Mouse (Mus musculus) kidney, adult 2 months (tissue): ENCODE measurements around the gene Slc5a10. TPM values are rescaled to one million over a fixed set of nuclear protein-coding genes. Genes with fewer than 3 reads are reported as not detected.

Experiments used
- DNase-seq: peaks from one replicate; pipeline ENCODE4 v3.0.0; 2021
- H3K27ac ChIP-seq: fragments of 200-500 bp; 2 replicates; pipeline ENCODE4 v1.5.1; 2012; ENCODE audit warnings: low read depth, low read length, control low read depth, inconsistent platforms; ENCODE audit not compliant: insufficient read depth
- H3K27me3 ChIP-seq: fragments of 200-500 bp; replicated peaks from 2 replicates; pipeline ENCODE4 v1.6.1; 2012; ENCODE audit warnings: mild to moderate bottlenecking, moderate library complexity, low read length, inconsistent platforms; ENCODE audit not compliant: control insufficient read depth, insufficient read depth
- H3K36me3 ChIP-seq: fragments of 200-500 bp; 2 replicates; pipeline ENCODE4 v1.6.1; 2012; ENCODE audit warnings: mild to moderate bottlenecking, moderate library complexity, low read length, inconsistent platforms; ENCODE audit not compliant: control insufficient read depth, insufficient read depth
- H3K4me1 ChIP-seq: fragments of 200-500 bp; 2 replicates; pipeline ENCODE4 v1.6.1; 2011; ENCODE audit warnings: low read length; ENCODE audit not compliant: control insufficient read depth, insufficient read depth
- H3K4me3 ChIP-seq: fragments of 200-500 bp; 2 replicates; pipeline ENCODE4 v1.5.1; 2011; ENCODE audit warnings: mild to moderate bottlenecking, low read depth, low read length, control low read depth; ENCODE audit not compliant: insufficient read depth
- CTCF ChIP-seq: fragments of 200-500 bp; conservative IDR thresholded peaks from 2 replicates; pipeline ENCODE4 v1.5.1; 2011; ENCODE audit warnings: low read depth, mild to moderate bottlenecking, control low read depth, low read length, moderate library complexity, mixed read lengths; ENCODE audit not compliant: insufficient read depth, insufficient read length
- POLR2A ChIP-seq: fragments of 200-500 bp; IDR thresholded peaks from one replicate; pipeline ENCODE4 v1.6.1; 2011; ENCODE audit warnings: low read depth, low read length, control low read depth
- WGBS: fragments of 180-500 bp; shearing (Covaris S2); methylation state at CpG from one replicate; pipeline ENCODE4 v1.1.7; 2018; 5-methylcytosine and 5-hydroxymethylcytosine counted together
- polyA plus RNA-seq: library from polyadenylated mRNA; depleted of rRNA; stranded (reverse); fragments of >200 nt; gene quantifications from 2 replicates; pipeline ENCODE4 v1.2.3, GENCODE M21; 2012

Gene Slc5a10
- polyA plus RNA-seq, 1 experiment: 348 TPM

DNA sequence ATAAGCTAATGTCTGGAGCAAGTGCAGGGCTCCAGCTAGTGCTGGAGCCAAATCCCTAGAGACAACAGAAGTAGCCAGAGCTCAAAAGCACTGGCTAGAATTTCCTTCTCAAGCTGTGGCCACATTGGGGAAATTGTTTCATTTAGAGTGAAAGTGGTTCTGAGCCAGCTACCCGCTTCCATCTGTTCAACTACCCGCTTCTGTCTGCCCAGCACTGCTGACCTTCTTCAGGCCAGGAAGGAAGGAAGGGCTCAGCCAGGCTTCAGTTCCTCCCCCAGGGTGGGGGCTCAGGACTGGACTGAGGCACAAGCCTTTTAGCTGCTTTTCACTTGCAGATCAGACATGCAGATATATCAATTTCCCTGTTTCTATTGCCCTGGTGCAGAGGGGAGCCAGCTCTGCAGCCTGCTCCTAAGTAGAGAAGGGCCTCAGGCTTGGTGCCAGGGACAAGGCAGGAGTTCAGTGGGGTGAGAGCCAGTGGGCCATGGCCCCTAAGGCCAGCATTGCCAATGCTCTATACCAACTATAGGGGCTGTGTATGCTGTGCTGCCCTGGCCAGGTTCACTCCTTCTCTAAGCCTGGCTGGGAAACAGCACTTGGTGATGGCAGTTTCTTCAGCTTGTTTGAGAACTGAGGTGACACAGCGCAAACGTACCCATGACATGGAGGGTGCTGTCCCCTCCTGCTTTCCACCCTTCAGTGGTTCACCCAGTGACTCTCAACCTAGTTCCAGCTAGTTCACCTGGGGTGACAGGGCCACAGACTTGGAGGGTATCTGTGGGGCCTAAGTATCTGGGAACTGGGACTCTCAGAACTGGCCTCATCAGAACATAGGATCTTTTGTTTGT is 61.4 kb downstream of the Slc5a10 start:
- Histone ChIP-seq H3K4me3 (no peak overlapping the region), H3K4me1 (no peaks in the 10 kb centered on the region), H3K36me3 (no peaks in the 10 kb centered on the region), H3K27ac (no peak overlapping the region), H3K27me3 (no peaks in the 10 kb centered on the region)
- TF ChIP-seq POLR2A (no peak), CTCF (no peak)
- 79% methylated on average over 4 of the region's 4 CpGs for WGBS
- peak; percentile 61 for DNase-seq

DNA sequence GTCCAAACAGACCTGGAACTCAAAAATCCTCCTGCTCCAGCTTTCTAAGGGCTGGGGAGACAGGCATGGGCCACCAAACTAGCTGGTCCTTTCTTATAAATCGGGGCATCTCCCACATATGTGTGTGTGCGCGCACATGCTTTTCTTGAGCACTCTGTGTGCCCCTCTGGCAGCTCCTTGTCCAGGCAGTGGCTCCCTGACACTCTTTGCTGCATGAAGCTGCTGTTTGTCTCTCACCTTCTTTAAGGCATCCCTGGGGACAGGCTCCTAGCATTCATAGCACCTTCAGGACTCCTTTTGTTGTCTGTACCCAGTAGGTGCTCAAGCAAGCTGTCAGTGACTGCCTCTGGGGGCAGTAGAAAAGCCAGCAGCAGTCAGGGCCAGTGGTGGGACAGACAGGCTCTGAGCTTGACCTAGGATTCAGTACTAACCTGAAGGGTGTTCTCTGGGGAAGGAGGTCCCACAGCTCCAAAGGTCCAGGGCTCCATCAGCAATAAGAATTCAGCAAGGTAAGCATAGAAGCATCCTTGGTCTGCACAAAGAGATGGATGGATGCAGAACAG is 62.2 kb downstream of the Slc5a10 start:
- 92% methylated on average over 3 of the region's 3 CpGs for WGBS
- Histone ChIP-seq H3K27ac (no peak overlapping the region), H3K4me1 (no peaks in the 10 kb centered on the region), H3K4me3 (no peak overlapping the region), H3K27me3 (no peaks in the 10 kb centered on the region), H3K36me3 (no peaks in the 10 kb centered on the region)
- DNase-seq: no peak
- TF ChIP-seq CTCF: no peak
- no peak for TF ChIP-seq POLR2A

DNA sequence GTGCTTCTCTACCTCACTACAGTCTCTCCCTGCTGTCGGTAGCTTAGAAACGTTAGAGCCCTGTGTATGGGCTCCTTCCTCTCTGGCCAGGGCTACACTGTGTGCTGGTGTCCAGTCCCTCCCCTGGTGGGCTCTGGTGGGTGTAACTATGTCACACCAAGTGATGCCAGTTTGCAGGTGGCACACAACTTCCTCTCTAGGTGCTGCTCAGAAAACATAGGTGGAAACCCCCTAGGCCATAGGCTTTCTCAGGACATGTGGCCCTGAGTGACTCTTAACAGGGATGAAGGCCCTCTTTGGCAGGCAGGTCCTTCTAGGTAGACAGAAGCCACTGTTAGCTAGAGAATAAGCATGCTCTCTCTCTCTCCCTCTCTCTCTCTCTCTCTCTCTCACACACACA is 63.2 kb downstream of the Slc5a10 start:
- DNase-seq: no peak
- TF ChIP-seq POLR2A: no peak
- TF ChIP-seq CTCF: no peak
- no peaks in the 10 kb centered on the region for H3K36me3 ChIP-seq
- no peaks in the 10 kb centered on the region for H3K27me3 ChIP-seq
- no peaks in the 10 kb centered on the region for H3K4me1 ChIP-seq
- no peak overlapping the region for H3K27ac ChIP-seq
- 60% methylated on average over 2 of the region's 2 CpGs for WGBS
- H3K4me3 ChIP-seq: no peak overlapping the region

DNA sequence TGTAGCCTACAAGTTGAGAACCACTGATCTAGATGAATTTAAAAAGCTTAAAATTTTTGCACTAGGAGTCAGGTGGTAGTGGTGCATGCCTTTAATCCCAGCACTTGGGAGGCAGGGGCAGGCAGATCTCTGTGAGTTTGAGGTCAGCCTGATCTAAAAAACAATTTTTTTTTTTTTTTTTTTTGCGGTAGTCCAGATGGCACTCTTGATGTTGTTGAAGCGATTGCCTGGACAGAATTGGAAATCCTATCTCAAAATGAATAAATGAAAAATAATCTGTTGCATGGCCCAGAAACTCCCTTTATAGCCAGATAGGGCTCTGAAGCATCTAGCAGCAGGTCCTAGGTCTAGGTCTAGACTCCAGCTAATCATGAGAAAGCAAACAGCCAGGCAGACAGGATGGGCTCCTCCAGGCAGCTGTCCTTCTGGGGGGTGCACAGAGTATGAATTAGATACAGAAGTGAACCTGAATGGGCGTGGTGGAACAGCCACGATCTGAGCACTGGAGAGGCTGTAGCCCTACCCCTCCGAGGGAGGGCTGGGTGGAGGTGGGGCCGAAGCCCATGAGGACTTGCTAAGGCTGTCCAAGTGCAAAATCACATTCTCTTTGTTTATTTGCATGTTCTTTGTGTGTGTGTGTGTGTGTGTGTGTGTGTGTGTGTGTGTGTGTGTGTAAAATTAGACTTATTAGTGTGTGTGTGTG is 64.3 kb downstream of the Slc5a10 start:
- Histone ChIP-seq H3K27ac (no peak overlapping the region), H3K4me3 (no peak overlapping the region), H3K27me3 (no peaks in the 10 kb centered on the region), H3K36me3 (no peaks in the 10 kb centered on the region), H3K4me1 (no peaks in the 10 kb centered on the region)
- 69% methylated on average over 6 of the region's 6 CpGs for WGBS
- TF ChIP-seq POLR2A (no peak), CTCF (no peak)
- no peak for DNase-seq

DNA sequence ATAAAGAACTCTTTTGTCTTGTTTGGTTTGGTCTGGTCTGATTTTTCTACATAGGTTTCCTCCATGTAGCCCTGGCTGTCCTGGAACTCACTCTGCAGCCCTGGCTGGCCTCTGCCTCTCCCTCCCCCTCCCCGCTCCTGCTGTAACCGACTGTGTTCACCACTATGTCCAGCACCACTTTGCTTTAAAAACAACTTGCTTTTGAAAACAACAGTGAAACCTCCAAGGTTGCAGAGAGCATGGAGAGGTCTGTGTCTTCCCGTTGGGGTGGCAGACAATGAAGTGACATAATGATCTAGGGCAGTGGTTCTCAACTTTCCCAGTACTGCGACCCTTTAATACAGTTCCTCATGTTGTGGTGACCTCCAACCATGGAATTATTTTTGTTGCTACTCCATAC is 65.0 kb downstream of the Slc5a10 start:
- H3K27ac ChIP-seq: no peak overlapping the region
- no peak for DNase-seq
- no peak overlapping the region for H3K4me3 ChIP-seq
- no peak for TF ChIP-seq CTCF
- no peak for TF ChIP-seq POLR2A
- no peaks in the 10 kb centered on the region for H3K27me3 ChIP-seq
- H3K4me1 ChIP-seq: no peaks in the 10 kb centered on the region
- H3K36me3 ChIP-seq: no peaks in the 10 kb centered on the region
- 64% methylated on average over 4 of the region's 4 CpGs for WGBS

DNA sequence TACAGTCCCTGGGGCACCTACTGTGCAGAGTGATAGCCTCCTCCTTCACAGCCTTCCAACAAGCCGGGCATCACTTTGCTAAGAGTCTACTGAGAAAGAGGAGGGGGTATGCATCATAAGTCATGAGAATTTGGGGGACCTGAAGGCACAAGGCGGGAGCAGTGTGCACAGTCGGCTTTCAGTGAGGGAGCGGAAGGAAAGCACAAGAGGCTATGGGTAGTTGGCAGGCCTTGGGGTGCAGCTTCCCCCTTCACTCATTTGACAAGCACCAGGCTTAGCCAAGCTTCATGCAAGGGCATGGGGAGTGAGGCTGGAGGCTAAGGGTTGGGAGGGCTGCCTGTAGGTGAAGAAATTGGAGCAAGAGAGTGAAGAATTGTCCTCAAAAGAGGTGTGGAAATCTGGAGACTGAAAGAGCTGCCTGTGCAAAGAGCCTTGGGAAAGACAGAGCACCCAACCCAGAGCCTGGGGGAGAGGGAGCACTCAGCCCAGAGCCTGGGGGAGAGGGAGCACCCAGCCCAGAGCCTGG is 65.8 kb downstream of the Slc5a10 start:
- H3K4me3 ChIP-seq: no peak overlapping the region
- WGBS: 81% methylated on average over 4 of the region's 4 CpGs
- H3K27ac ChIP-seq: no peak overlapping the region
- no peaks in the 10 kb centered on the region for H3K36me3 ChIP-seq
- TF ChIP-seq POLR2A: no peak
- TF ChIP-seq CTCF: no peak
- H3K27me3 ChIP-seq: no peaks in the 10 kb centered on the region
- no peaks in the 10 kb centered on the region for H3K4me1 ChIP-seq
- no peak for DNase-seq

DNA sequence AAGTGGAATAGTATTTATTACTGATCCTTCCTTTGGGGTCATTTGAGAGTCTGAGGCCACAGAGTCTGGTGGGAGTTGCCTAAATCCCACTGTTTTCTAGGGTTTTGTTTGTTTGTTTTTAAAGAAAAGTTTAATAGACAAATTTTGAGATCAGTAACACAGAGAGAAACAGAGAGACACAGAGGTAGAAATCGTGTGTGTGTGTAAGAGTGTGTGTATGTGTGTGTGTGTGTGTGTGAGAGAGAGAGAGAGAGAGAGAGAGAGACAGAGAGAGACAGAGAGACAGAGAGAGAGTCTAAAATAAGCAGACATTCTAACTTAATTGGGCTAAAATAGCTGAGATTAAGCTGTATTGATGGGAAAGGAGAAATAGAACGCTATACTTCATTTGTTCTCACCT is 67.1 kb downstream of the Slc5a10 start:
- WGBS: 76% methylated on average over 2 of the region's 2 CpGs
- peak overlapping the region; percentile 66 for H3K4me3 ChIP-seq
- no peaks in the 10 kb centered on the region for H3K36me3 ChIP-seq
- H3K27me3 ChIP-seq: no peaks in the 10 kb centered on the region
- TF ChIP-seq POLR2A (no peak), CTCF (no peak)
- DNase-seq: no peak
- H3K27ac ChIP-seq: peak overlapping the region; percentile 83
- peaks cover 2% of the 10 kb centered on the region; the same call in 1 of the 2 replicates for H3K4me1 ChIP-seq
